Mouse (Mus musculus) cerebellum, postnatal 36 days (tissue): ENCODE results near the gene Slc4a1.
A peak's percentile ranks its signal among the peaks of the same experiment; 100 is the strongest.

Source experiments
- DNase-seq, 2 experiments: peaks; one replicate each; pipeline ENCODE4 v3.0.0; 2021 to 2022; ENCODE audit warnings: mixed read lengths in 2 of 2

Gene Slc4a1

DNA sequence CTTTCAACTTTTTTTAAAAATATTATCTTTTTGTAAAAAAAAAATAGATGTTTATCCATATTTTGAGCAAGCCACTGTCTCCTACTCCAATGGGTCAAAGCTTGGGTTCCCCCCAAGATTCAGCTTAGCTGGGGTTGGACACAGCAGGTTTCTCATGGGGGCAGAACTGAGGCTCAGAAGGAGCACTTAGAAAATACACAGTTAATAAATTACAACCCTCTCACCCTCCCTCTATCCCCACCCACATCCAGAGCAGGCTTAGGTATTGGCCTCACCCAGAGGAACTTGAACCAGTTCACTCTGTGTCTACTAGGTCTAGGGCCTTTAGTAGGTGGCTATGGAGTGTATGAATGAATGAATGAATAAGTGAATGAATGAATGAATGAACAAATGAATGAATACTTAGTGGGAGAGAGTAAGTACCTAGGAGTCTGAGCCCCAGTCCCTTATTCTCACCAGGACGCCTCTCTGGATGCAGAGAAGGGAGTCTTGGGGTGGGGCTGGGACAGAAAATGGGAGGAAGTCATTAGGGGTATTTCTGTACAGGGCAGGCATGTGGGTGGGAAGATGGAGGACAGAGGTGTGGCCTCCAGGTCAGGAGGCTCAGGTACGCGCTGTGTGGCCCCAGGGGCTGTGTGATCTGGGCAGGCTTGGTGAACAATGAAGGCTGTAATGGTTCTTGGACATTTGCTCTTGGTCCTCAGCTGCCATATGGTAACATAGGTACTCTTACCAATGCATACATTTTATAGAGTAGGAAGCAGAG, 16.6 kb downstream of the Slc4a1 start:
- DNase-seq: no peak

DNA sequence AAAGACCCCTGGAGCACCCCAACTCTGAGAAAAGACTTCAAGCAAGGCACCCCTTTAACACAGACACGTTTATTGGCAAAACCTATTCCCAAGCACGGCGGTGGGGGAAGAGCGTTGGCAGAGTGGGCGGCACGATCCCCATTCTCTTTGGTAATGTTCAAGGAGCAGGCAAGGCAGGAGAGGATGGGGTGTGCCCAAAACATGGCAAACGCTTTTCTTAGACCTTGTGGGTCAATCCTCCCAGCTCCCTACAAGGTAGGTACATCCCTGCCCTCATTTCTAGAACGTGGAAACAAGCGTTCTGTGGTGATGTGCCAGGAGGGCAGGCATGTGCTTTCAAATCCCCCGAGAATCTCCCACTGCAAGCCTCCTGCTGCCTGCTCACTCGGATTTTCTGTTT, 17.2 kb downstream of the Slc4a1 start:
- no peak for DNase-seq

DNA sequence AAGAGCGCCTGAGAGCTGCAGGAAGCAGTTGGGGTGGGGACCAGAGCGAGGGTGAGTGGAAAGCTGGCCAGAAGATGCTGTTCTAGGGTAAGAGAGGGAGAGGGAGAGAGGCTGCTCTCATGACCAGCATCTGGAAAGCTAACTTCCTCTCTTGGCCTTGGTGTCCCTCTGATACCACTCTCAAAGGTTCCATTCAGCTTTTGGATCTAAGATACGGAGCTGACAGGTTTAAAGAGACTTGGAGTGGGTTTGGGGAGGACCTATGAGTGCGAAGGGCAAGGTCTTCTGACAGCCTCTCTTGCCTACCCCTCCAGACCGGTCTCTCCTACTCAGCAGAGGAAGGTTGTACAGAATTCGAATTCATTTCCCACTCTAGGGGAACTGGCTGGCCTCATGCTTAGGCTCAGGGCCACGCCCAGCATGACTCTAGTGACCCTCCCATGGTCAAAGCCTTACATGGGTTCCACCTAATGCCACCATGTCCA, 17.9 kb downstream of the Slc4a1 start:
- no peak for DNase-seq

GRCm38 (mm10) chr11:102347683-102348082, 18.3 kb downstream of the Slc4a1 start:
- DNase-seq: no peak

- DNase-seq: no peak
Measured at GRCm38 (mm10) chr11:102346926-102347325, 19.1 kb downstream of the Slc4a1 start.

GRCm38 (mm10) chr11:102344458-102344857, 21.5 kb downstream of the Slc4a1 start:
- DNase-seq: no peak

DNA sequence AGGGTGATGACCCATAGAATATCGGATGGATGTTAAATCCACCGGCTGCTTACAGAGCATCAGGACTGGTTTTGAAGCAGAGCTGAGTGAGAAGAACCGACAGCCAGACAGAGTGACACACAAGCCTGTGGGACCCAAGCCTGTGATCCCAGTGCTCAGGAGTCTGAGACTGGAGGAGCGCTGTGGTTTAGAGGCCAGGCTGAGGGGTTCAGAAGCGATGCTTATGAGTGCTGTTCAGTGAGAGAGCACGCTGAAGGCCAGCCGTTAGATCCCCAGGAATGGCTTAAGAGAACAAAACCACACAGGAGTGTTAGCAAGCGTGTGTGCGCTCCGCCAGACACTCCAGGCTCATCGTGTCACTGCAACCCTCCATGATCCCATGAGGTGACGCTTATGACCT, 23.3 kb downstream of the Slc4a1 start:
- no peak for DNase-seq

- DNase-seq: no peak
Measured at GRCm38 (mm10) chr11:102341101-102341500, 24.9 kb downstream of the Slc4a1 start.

GRCm38 (mm10) chr11:102339624-102340023, 26.4 kb downstream of the Slc4a1 start:
- DNase-seq: peak; percentile 45 to 59

- DNase-seq: peak; percentile 83 to 84
Measured at GRCm38 (mm10) chr11:102339195-102339594, 26.8 kb downstream of the Slc4a1 start.

- peak; percentile 98 to 99 for DNase-seq
Measured at GRCm38 (mm10) chr11:102338561-102338960, 27.4 kb downstream of the Slc4a1 start.

GRCm38 (mm10) chr11:102337921-102338320, 28.1 kb downstream of the Slc4a1 start:
- DNase-seq: no peak

GRCm38 (mm10) chr11:102336191-102336590, 29.8 kb downstream of the Slc4a1 start:
- no peak for DNase-seq

DNA sequence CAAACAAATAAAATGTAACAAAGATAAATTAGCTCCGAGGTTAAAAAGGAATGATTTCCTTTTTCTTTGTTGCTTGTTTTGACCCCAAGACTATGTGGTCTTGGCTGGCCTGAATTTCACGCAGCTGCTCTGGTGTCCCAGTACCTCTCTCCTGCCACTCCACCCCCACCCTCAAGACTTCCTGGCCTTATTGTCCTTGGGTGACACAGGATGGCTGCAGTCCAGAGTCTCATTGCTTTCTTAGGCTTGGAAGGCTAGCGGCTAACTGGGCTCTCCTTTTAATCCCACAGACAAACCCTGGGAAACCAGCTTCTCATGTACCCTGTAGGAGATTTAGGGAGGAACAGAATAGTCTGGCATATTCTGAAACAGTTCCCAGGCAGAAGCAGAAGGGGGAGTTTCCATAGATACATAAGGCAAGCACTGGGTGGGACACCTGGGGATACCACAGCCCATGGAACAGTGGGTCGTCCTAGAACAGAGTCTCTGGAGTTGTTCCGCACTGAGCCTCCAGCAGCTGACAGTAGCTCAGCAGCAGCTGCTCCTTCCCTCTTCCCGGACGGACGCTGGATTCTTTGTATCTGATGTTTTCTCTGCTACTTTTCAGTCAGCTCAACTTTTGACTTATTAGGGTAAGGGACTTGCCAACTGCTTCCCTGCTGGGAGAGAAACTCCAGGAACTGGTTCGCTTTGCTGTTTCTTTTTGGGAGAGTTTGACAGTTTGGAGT, 30.9 kb downstream of the Slc4a1 start:
- no peak for DNase-seq

- DNase-seq: no peak
Measured at GRCm38 (mm10) chr11:102334010-102334409, 32.0 kb downstream of the Slc4a1 start.

GRCm38 (mm10) chr11:102333061-102333460, 32.9 kb downstream of the Slc4a1 start:
- DNase-seq: no peak

- DNase-seq: no peak
Measured at GRCm38 (mm10) chr11:102331806-102332205, 34.2 kb downstream of the Slc4a1 start.

GRCm38 (mm10) chr11:102330039-102330438, 36.0 kb downstream of the Slc4a1 start:
- no peak for DNase-seq

DNA sequence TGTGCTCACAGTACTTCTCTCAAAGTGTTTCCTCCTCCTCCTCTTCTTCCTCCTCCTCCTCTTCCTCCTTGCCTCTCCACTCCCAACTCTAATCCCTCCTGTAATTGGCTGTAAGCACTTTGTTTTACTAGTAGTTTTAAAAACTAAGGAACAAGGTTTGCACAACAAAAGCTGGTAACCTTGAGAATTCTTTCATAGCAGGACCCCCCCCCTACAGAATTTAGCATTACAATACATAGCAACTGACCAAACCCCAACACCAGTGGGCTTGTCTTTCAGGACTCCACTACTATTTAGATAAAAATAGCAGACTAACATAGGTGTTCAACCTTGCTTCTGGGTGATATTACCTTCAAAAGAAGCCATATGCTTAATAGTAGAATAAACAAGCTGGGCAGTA, 36.5 kb downstream of the Slc4a1 start:
- no peak for DNase-seq

GRCm38 (mm10) chr11:102327839-102328238, 38.2 kb downstream of the Slc4a1 start:
- DNase-seq: no peak

GRCm38 (mm10) chr11:102327250-102327649, 38.8 kb downstream of the Slc4a1 start:
- no peak for DNase-seq

DNA sequence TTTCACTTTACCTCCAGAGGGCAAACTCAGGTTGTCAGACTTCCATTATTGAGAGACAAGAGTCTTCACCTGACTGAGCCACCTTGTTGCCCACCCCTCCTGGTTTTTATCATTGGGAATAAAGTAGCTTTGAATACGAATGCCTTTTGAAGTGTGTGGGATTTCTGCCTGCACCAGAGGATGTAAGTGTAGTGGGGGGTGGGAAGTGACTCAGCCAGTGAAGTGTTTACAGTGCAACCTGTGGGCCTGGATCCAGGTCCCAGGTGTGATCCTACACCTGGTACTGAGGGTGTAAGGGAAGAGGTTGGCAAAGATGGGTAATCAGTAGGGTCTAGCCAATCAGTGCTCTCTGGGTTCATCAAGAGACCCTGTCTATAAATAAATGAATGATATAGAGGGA, 42.5 kb downstream of the Slc4a1 start:
- DNase-seq: no peak

GRCm38 (mm10) chr11:102321931-102322330, 44.1 kb downstream of the Slc4a1 start:
- DNase-seq: no peak

DNA sequence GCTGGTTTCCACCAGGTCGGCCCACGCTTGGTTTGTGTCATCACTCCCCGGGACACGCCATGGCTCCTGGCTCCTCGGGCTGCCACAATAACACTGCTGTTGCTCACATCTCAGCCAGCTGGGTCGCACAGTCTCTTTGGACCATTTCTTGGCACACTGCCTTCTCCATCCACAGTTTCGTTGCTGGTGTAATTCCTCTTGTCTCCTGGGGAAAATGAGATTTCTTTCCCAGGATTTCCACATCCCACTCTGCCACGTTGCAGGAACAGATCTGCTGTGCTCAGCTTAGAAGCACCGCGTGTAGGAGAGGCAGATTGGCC, 45.4 kb downstream of the Slc4a1 start:
- DNase-seq: peak; percentile 69 to 73
